Mouse (Mus musculus) naive thymus-derived CD4-positive, alpha-beta T cell, adult 2 months (primary cell): ENCODE results near the gene Actrt2.

Experiments used
- DNase-seq: peaks from one replicate; pipeline ENCODE4 v3.0.0-alpha.2; 2011; ENCODE audit warnings: low read depth

Actrt2 gene

GRCm38 (mm10) chr4:154683068-154683752 is 15.5 kb upstream of the Actrt2 start:
- DNase-seq, result no peak

GRCm38 (mm10) chr4:154682311-154682710 is 14.6 kb upstream of the Actrt2 start:
- no peak for DNase-seq

- DNase-seq, result no peak
Measured at GRCm38 (mm10) chr4:154675441-154676000, 7.9 kb upstream of the Actrt2 start.

- no peak for DNase-seq
Measured at GRCm38 (mm10) chr4:154674966-154675365, 7.3 kb upstream of the Actrt2 start.

- peak; percentile 3 for DNase-seq
Measured at GRCm38 (mm10) chr4:154674541-154674940, 6.9 kb upstream of the Actrt2 start.

- no peak for DNase-seq
Measured at GRCm38 (mm10) chr4:154673986-154674385, 6.3 kb upstream of the Actrt2 start.

GRCm38 (mm10) chr4:154672027-154672426 is 4.4 kb upstream of the Actrt2 start:
- DNase-seq, result no peak

- no peak for DNase-seq
Measured at GRCm38 (mm10) chr4:154671232-154671912, 3.7 kb upstream of the Actrt2 start.

- DNase-seq, result no peak
Measured at GRCm38 (mm10) chr4:154662681-154663215, 4.9 kb downstream of the Actrt2 start.

GRCm38 (mm10) chr4:154661256-154661655 is 6.4 kb downstream of the Actrt2 start:
- DNase-seq, result no peak

- no peak for DNase-seq
Measured at GRCm38 (mm10) chr4:154660025-154660424, 7.6 kb downstream of the Actrt2 start.

GRCm38 (mm10) chr4:154655134-154655910 is 12.3 kb downstream of the Actrt2 start:
- DNase-seq, result no peak

GRCm38 (mm10) chr4:154652494-154652893 is 15.2 kb downstream of the Actrt2 start:
- DNase-seq, result no peak

GRCm38 (mm10) chr4:154649083-154649747 is 18.5 kb downstream of the Actrt2 start:
- DNase-seq, result no peak

- DNase-seq, result no peak
Measured at GRCm38 (mm10) chr4:154642496-154642895, 25.2 kb downstream of the Actrt2 start.

GRCm38 (mm10) chr4:154641296-154642110 is 26.2 kb downstream of the Actrt2 start:
- no peak for DNase-seq

GRCm38 (mm10) chr4:154640443-154641295 is 27.0 kb downstream of the Actrt2 start:
- DNase-seq, result no peak

GRCm38 (mm10) chr4:154639591-154640442 is 27.9 kb downstream of the Actrt2 start:
- DNase-seq, result no peak

GRCm38 (mm10) chr4:154639126-154639525 is 28.5 kb downstream of the Actrt2 start:
- no peak for DNase-seq
